Mouse (Mus musculus) spleen, adult 12 weeks (tissue): ENCODE measurements around the gene Synj2.

Source experiments
- DNase-seq: peaks from one replicate; pipeline ENCODE4 v3.0.0; 2022; ENCODE audit warnings: low spot score

Synj2 gene

GRCm38 (mm10) chr17:5935680-5936079 is 5.4 kb upstream of the Synj2 start:
- no peak for DNase-seq

DNA sequence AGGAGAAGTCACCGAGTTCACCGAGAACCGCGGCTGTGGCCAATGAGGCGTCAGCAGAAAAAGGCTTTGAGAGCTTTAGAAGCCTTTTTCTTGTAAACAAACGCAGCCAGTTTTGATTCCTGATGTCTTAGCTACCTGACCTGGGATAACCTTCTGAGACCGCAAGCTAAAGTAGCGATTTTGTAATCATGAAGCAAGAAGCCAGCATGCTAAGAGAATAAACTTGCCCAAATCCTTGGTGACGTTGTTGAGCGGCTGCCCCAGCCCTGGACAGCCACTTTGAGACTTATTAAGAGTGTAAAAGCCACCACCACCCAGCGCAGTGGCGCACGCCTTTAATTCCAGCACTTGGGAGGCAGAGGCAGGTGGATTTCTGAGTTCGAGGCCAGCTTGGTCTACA is 4.8 kb upstream of the Synj2 start:
- DNase-seq: no peak

- DNase-seq: no peak
Measured at GRCm38 (mm10) chr17:5937441-5937840, 3.6 kb upstream of the Synj2 start.

GRCm38 (mm10) chr17:5939871-5940270 is 1.2 kb upstream of the Synj2 start:
- DNase-seq: no peak

DNA sequence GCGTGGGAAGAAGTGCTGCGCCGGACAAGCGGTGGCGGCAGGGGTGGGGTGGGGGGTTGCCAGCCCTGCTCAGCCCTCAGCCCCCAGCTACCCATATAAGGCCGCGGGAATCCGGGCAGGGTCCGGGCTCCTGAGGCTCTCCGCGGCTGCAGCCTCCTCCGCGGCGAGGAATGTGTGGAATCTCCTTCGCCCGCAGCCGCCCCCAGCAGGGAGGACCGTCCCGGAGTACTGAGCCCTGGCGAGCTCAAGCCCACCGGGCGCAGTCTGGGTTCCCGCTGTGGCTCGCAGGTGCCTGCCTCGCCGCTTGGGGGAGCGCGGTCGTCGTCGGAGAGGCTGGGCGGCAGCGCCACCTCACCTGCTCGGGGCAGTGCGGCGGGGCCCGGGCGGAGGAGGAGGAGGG is 288 bp upstream of the Synj2 start:
- DNase-seq: peak; percentile 51

- DNase-seq: no peak
Measured at GRCm38 (mm10) chr17:5942156-5942555, 1.1 kb downstream of the Synj2 start.

GRCm38 (mm10) chr17:5943053-5943452 is 2.0 kb downstream of the Synj2 start:
- no peak for DNase-seq

DNA sequence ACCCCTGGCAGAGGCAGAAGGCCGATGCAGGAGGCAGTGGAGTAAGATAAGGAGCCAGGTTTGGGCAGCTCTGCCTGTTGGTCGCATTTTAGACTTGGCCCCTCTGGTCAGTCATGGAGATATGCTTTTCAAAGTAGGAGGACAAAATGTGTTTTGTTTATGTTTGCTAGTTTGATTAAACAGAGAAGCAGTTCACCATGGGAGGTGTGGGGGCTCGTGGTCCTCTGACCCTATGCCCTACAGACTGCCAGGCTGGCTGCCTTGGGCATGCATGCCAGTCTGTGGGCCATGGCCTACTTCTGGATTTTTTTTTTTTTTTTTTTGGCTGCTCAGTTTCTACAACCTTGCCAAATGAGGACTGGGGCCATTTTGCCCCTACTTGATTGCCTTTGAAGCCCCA is 6.0 kb downstream of the Synj2 start:
- DNase-seq: no peak

- no peak for DNase-seq
Measured at GRCm38 (mm10) chr17:5952455-5952854, 11.4 kb downstream of the Synj2 start.

- no peak for DNase-seq
Measured at GRCm38 (mm10) chr17:5956350-5957000, 15.4 kb downstream of the Synj2 start.

GRCm38 (mm10) chr17:5957097-5957496 is 16.0 kb downstream of the Synj2 start:
- no peak for DNase-seq

GRCm38 (mm10) chr17:5958229-5958628 is 17.1 kb downstream of the Synj2 start:
- DNase-seq: no peak

GRCm38 (mm10) chr17:5958636-5959035 is 17.6 kb downstream of the Synj2 start:
- DNase-seq: no peak

DNA sequence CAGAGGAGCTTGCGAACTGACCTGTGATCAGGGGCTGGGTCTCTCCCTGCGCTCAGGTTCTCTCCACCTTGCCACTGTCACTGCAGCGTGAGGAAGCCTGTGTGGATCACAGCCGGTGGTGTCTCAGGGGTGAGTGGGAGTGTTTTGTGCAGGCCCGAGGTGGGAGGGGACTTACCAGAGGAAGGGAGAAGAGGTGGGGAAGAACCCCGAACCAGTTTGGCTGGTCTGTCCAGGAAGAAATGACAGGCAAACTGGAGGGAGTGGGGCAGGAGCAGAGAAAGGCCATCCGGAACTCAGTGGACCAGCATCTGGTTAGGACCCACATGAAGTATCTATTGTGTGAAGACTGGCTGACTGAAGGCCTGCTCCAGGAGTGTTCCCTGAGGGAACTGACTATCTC is 18.0 kb downstream of the Synj2 start:
- DNase-seq: no peak

DNA sequence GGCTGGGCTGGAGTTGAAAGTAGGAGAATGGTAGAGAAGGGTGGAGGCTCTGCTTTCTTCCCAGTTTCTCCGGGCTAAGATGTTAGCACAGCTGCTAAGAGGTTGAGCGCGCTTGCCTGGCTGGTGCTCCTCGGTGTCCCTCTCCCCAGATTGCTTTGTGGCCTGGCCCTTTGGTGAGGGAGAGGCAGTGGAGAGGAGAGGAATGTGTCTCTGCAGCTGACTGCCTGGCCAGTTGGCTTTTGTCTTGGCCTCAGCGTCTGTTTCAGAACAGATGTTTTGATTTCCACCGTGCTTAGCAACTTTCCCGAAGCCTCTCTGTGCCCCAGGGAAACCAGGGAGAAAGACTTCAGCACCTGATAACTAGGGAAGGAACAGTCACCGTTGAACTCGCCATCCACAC is 18.7 kb downstream of the Synj2 start:
- DNase-seq: no peak

DNA sequence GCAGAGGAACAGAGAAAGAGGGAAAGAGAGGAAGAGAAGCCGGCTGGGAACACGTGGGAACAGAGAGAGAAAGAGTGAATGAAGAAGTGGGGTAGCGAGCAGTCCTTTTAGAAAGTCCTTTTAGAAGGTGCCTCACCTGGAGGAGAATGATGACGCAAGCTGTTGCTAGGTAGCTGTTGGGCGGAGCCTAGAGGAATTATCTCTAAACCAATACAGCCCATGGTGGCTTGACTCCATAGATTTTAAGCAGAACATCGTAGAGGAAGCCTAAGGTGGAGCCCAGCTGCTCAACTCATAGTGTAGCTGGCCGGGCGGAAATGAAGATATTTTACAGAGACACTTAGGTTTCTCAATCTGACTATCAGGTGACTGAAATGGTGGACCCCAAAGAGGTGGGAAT is 22.7 kb downstream of the Synj2 start:
- no peak for DNase-seq

- no peak for DNase-seq
Measured at GRCm38 (mm10) chr17:5965084-5965781, 24.2 kb downstream of the Synj2 start.

- DNase-seq: no peak
Measured at GRCm38 (mm10) chr17:5966706-5967105, 25.6 kb downstream of the Synj2 start.

- no peak for DNase-seq
Measured at GRCm38 (mm10) chr17:5968562-5968961, 27.5 kb downstream of the Synj2 start.

GRCm38 (mm10) chr17:5969246-5969645 is 28.2 kb downstream of the Synj2 start:
- DNase-seq: no peak

- no peak for DNase-seq
Measured at GRCm38 (mm10) chr17:5970298-5970821, 29.3 kb downstream of the Synj2 start.

- DNase-seq: no peak
Measured at GRCm38 (mm10) chr17:5973536-5973935, 32.5 kb downstream of the Synj2 start.

DNA sequence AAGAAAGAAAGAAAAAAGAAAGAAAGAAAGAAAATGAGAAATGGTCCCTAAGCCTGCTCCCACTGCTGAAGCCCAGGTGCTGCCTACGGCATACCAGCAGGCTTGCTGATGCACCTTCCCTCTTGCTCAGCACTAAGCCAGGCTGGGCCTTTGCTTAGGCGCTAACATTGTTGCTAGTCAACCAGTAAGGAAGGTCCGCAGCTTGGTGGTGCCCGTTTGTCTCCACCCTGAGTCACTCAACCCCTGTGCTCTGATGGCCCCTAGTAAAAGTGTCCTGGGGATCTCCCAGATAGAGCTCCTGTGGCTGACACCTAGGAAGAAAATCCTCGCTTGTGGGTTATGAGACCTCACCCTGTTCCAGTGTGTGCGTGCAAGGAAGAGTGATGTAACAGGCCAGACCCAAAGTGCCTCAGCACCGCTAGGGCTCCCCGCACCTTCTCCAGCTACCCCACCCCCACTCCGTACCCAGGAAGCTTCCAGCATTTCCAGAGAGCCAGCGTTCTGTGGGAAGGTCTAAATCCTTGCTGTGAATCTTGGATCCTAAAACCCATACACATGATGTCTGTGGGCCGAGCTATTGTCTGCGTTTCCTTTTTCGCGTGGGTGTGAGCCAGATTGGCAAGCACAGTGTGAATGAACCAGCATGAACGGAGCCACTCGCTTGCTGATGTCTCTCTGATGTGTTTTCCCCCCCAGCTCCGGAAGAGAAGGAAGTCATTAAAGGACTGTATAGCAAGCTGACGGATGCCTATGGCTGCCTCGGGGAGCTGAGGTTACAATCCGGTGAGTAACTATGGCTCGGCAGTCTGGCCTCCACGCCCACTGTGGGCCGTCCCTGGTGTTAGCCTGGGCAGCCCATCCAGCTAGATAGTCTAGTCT is 34.3 kb downstream of the Synj2 start:
- peak; percentile 9 for DNase-seq
